Mouse (Mus musculus) bone marrow macrophage, adult 2 months (primary cell): Measurements from ENCODE around the gene Il15.

Experiments
- CTCF ChIP-seq: IDR thresholded peaks from 2 replicates; pipeline ENCODE4 v1.5.1; 2012; ENCODE audit warnings: low read depth, mild to moderate bottlenecking, low read length, moderate library complexity
- POLR2A ChIP-seq: IDR thresholded peaks from 2 replicates; pipeline ENCODE4 v1.6.1; 2012; ENCODE audit warnings: mild to moderate bottlenecking, low read depth, low read length, borderline replicate concordance

DNA sequence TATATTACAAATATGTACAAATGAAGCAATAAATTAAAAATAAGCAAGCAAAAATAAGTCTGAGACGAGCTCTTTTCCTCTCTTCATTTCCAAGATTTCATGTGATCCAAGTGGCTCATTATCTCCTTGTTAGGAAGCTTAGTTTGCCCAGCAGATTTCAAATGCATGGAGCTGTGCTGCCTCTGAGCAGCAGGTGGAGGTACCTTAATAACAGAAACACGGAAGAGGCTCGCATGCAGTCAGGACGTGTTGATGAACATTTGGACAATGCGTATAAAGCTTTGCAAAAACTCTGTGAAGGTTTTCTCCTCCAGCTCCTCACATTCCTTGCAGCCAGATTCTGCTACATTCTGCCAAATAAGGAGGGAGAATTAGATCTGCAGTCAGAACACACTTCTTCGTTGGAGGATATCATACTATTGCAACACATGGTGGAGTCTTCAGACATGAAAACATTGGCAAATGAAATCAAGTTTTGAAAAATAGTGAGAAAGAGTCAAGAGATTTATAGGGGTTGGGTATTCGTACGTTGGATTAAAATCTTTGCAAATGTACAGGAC lies 71.3 kb downstream of the Il15 start:
- TF ChIP-seq CTCF = no peak
- TF ChIP-seq POLR2A = no peak
